Mouse (Mus musculus) CD8-positive naive resting alpha-beta T cell, adult 2 months (primary cell): Measurements from ENCODE around the gene Olfr27.

Experiments
- DNase-seq, 2 experiments: peaks; one replicate each; pipeline ENCODE4 v3.0.0; 2022; ENCODE audit warnings: low read depth in 2 of 2, low spot score in 2 of 2

Olfr27 gene

GRCm38 (mm10) chr9:39127831-39128230 lies at the start of gene Olfr27:
Gene Olfr27 (plus strand): TSS chr9:39128131.
- no peak for DNase-seq

GRCm38 (mm10) chr9:39078787-39079186 lies 49.1 kb upstream of the Olfr27 start, which contains the start of gene Olfr938:
Gene Olfr938 (minus strand): TSS chr9:39078887.
- no peak for DNase-seq

DNA sequence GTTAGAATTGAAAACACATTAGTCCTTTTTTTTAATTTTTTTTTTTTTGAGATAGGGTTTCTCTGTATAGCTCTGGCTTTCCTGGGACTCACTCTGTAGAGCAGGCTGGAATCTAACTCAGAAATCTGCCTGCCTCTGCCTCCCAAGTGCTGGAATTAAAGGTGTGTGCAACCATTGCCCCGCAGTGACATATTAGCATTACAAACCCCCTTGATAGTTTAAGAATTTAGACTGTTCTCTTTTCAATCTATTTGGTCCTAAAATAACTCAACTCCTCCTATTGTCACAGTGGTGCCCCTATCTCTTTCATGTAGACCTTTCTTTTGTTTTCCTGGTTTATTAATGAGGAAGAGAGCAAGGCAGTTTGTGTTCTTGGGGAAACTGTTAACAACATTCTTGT lies 605 bp upstream of the Olfr27 start:
- DNase-seq = no peak

DNA sequence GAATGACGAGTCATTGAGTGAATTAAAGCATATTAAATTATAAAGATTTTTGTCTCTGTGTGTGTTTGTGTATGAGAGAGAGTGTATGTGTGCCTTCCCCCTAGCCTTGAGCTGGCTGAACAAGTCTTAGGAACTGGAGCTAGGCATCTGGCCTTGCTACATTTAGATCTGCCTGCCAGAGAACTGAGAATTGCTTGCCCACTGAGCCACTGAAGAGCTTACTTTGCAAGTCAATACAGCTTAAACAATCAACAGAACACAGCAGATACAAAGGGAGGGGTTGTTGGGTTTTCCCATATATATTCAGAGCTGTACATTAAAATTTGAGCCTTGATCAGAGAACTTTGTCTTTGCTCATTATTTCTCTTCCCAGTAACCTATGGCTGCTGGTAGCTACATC lies 24.5 kb downstream of the Olfr27 start:
- no peak for DNase-seq

DNA sequence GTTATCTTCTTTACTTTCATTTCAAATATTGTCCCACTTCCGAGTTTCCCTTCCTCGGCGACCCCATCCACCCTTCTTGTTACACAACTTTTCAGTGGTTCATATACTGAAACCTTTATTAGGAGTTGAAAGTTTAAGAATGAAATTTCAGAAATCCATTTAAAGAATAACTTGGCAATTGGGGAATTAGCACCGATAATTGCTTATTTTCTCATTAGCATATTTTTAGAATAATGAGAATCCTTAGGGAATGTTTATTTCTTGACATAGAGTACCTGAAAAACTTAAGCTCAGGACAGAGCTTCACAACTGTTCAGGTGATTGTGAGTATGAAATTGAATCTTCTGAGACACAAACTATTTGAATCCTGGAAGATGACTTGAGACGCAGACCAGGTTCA lies 38.1 kb downstream of the Olfr27 start, which contains the start of gene Olfr943:
Olfr943 (plus strand) TSS at position 301 of the 400 bp plus-strand sequence.
- no peak for DNase-seq
